Mouse (Mus musculus) kidney, adult 2 months (tissue): ENCODE measurements at regions not wholly inside any gene's neighbourhood (a gene's known extent, or its start where the extent isn't known, plus 50 kb on each side); places are given as distances from the start of the nearest gene placed in this dataset.
A peak's percentile ranks its signal among the peaks of the same experiment; 100 is the strongest.

Experiments used
- DNase-seq: peaks from one replicate; pipeline ENCODE4 v3.0.0; 2021
- H3K27ac ChIP-seq: fragments of 200-500 bp; 2 replicates; pipeline ENCODE4 v1.5.1; 2012; ENCODE audit warnings: low read depth, low read length, control low read depth, inconsistent platforms; ENCODE audit not compliant: insufficient read depth
- H3K27me3 ChIP-seq: fragments of 200-500 bp; replicated peaks from 2 replicates; pipeline ENCODE4 v1.6.1; 2012; ENCODE audit warnings: mild to moderate bottlenecking, moderate library complexity, low read length, inconsistent platforms; ENCODE audit not compliant: control insufficient read depth, insufficient read depth
- H3K36me3 ChIP-seq: fragments of 200-500 bp; 2 replicates; pipeline ENCODE4 v1.6.1; 2012; ENCODE audit warnings: mild to moderate bottlenecking, moderate library complexity, low read length, inconsistent platforms; ENCODE audit not compliant: control insufficient read depth, insufficient read depth
- H3K4me1 ChIP-seq: fragments of 200-500 bp; 2 replicates; pipeline ENCODE4 v1.6.1; 2011; ENCODE audit warnings: low read length; ENCODE audit not compliant: control insufficient read depth, insufficient read depth
- H3K4me3 ChIP-seq: fragments of 200-500 bp; 2 replicates; pipeline ENCODE4 v1.5.1; 2011; ENCODE audit warnings: mild to moderate bottlenecking, low read depth, low read length, control low read depth; ENCODE audit not compliant: insufficient read depth
- CTCF ChIP-seq: fragments of 200-500 bp; conservative IDR thresholded peaks from 2 replicates; pipeline ENCODE4 v1.5.1; 2011; ENCODE audit warnings: low read depth, mild to moderate bottlenecking, control low read depth, low read length, moderate library complexity, mixed read lengths; ENCODE audit not compliant: insufficient read depth, insufficient read length
- POLR2A ChIP-seq: fragments of 200-500 bp; IDR thresholded peaks from one replicate; pipeline ENCODE4 v1.6.1; 2011; ENCODE audit warnings: low read depth, low read length, control low read depth
- WGBS: fragments of 180-500 bp; shearing (Covaris S2); methylation state at CpG from one replicate; pipeline ENCODE4 v1.1.7; 2018; 5-methylcytosine and 5-hydroxymethylcytosine counted together

GRCm38 (mm10) chr3:159689743-159690142 lies 90.8 kb downstream of the Rpe65 start:
- H3K4me3 ChIP-seq = no peak overlapping the region
- no peak for DNase-seq
- no peak overlapping the region for H3K27ac ChIP-seq
- TF ChIP-seq CTCF (no peak), POLR2A (no peak)
- H3K36me3 ChIP-seq = no peaks in the 10 kb centered on the region
- no peaks in the 10 kb centered on the region for H3K27me3 ChIP-seq
- no peaks in the 10 kb centered on the region for H3K4me1 ChIP-seq

- Histone ChIP-seq H3K4me3 (no peak overlapping the region), H3K36me3 (no peaks in the 10 kb centered on the region), H3K27ac (no peak overlapping the region), H3K4me1 (no peaks in the 10 kb centered on the region), H3K27me3 (no peaks in the 10 kb centered on the region)
- TF ChIP-seq CTCF (no peak; the same call in 1 of the 2 replicates), POLR2A (no peak)
- DNase-seq = peak; percentile 43
- 15% methylated on average over 2 of the region's 2 CpGs for WGBS
These were observed 114.9 kb upstream of the Wls start for GRCm38 (mm10) chr3:159724340-159725119.

DNA sequence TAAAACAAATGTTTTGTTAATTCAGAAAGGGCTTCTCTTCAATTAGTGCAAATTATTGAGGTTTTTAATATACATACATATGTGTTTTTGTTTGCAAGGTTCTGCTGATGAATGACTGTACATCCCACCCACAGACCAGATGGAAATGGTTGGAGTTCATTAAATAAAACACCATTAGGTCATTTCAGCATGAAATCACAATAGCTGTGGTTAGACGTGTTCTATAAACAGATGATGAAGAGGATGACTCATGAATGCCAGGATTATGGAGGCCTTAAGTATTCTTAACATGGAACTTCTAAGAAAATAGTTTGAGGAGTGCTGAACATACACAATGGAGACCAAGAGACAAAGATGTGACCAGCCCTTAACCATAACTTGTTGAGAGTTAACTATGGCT lies 107.3 kb upstream of the Wls start:
- TF ChIP-seq CTCF = no peak
- TF ChIP-seq POLR2A = no peak
- no peak for DNase-seq
- Histone ChIP-seq H3K36me3 (no peaks in the 10 kb centered on the region), H3K27ac (no peak overlapping the region), H3K4me3 (no peak overlapping the region), H3K4me1 (no peaks in the 10 kb centered on the region), H3K27me3 (no peaks in the 10 kb centered on the region)
- 74% methylated on average over 1 of the region's 1 CpGs for WGBS

- no peak for TF ChIP-seq POLR2A
- TF ChIP-seq CTCF = no peak
- H3K27me3 ChIP-seq = no peaks in the 10 kb centered on the region
- no peak for DNase-seq
- H3K27ac ChIP-seq = no peak overlapping the region
- H3K36me3 ChIP-seq = no peaks in the 10 kb centered on the region
- H3K4me1 ChIP-seq = no peaks in the 10 kb centered on the region
- H3K4me3 ChIP-seq = no peak overlapping the region
These were observed 106.3 kb upstream of the Wls start for GRCm38 (mm10) chr3:159733141-159733540.

DNA sequence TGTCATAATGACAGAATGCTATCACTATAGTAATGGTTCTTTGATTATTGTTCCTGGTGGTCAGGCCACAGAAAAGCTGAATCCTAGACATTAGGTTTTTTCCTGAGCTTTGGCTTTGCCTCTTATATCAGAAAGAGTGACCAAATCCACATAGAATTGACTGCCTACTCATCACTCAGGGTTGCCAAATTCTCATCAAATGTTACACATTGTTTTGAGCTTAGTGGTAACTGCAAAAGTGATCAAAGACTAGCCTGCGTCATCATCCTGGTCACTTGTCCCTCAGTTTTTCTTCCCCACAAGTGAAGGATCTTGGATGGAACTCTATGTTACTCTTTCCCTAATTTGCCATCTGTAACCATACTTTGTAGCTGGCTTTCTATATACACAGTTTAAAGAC lies 104.9 kb upstream of the Wls start:
- H3K36me3 ChIP-seq = no peaks in the 10 kb centered on the region
- no peaks in the 10 kb centered on the region for H3K27me3 ChIP-seq
- H3K4me1 ChIP-seq = no peaks in the 10 kb centered on the region
- no peak overlapping the region for H3K27ac ChIP-seq
- TF ChIP-seq CTCF = no peak
- TF ChIP-seq POLR2A = no peak
- no peak for DNase-seq
- H3K4me3 ChIP-seq = no peak overlapping the region
- 90% methylated on average over 1 of the region's 1 CpGs for WGBS

DNA sequence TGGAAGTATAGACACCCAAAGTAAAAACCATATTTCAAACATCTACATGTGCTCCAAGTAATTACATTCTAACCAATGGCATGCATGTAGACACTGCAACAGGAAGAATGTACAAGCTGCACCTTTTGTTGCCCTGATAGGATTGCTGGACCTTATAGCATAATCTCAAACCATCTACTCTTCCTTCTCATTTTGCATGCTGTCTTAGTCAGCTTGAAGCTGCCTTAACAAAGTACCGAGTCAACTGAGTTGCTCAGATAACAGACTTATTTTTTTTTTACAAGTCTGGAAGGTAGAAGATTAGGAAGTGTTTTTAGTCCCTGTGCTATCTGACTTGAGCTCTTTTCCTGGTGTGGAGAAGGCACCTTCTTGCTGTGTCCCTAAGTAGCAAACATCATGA lies 103.4 kb upstream of the Wls start:
- 95% methylated on average over 1 of the region's 1 CpGs for WGBS
- Histone ChIP-seq H3K27ac (no peak overlapping the region), H3K36me3 (no peaks in the 10 kb centered on the region), H3K4me3 (no peak overlapping the region), H3K27me3 (no peaks in the 10 kb centered on the region), H3K4me1 (no peaks in the 10 kb centered on the region)
- TF ChIP-seq CTCF (no peak), POLR2A (no peak)
- no peak for DNase-seq

DNA sequence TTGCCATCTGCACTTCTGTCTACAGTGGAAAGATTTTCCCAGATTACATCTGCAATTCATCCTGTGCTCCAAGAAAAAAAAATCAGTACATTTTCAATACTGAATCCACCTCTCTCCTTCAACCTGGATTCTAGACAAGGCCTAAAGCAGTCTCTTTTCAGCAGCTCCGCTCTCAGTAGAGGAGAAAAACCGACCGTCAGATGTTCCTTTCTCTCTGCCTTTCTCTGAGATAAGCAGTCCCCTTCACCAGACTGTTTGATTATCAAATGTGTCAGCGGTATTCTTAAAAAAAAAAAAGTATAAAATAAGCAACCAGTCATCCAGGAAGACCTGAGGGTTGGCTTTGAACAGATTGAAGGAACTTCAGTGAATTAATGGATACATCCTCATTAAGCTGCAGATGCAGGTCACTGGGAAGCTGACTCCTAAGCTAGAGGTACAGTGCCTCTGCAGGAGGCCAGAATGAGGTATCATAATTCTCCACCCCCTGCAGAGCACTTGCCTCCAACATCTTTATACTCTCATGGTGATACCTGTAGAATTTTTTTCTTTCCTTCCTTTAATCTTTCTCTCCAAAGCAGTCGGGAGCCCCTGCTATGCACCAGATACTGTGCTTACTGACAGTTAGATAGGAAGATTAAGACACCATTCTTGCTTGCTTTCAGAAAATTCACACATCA lies 98.7 kb upstream of the Wls start:
- no peak overlapping the region for H3K27ac ChIP-seq
- no peak for DNase-seq
- H3K27me3 ChIP-seq = no peaks in the 10 kb centered on the region
- 69% methylated on average over 5 of the region's 5 CpGs for WGBS
- no peak for TF ChIP-seq POLR2A
- TF ChIP-seq CTCF = no peak
- no peaks in the 10 kb centered on the region for H3K4me1 ChIP-seq
- H3K4me3 ChIP-seq = no peak overlapping the region
- no peaks in the 10 kb centered on the region for H3K36me3 ChIP-seq
